ENCODE assay signal across 11 mouse cellular contexts in the genomic region with DNA sequence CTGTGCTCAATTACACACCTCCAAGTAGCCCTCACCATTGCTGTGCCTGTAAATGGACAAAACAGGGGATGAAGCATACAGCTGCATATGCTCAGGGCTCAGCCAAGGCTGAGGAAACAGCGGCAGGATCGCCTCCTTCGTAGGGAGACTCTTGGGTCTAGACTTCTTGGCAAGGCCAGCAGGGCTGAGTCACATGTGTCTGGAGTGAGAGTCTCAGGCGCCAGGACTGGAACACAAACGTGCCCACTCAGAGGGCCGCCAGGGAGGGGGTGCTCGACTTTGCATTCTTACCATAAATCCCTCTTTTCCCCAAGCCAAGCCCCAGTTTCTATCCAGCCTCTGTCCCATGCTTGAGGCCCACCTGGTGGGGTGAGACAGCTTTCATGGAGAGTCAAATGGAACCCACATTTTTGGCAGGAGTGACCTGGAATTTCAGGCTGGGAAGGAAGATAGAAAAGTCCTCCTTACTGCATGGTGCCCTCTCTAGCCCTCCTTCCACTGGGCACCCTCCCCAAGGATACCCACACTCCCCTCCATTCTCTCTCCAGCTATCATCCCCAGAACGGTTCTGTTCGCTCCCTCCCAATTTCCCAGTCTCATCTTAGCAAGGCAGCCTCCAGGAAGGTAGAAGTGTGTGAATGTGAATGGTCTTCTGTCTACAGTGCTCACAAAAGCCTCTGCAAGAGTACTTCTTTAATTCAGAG. TPM values are rescaled to one million over a fixed set of nuclear protein-coding genes. Genes with fewer than 3 reads are reported as not detected.
DNase-seq lines count a peak whose midpoint lies in the region; ATAC-seq lines count a peak whose summit lies in the region.
"Had no signal": no experiment of that assay in that cellular context is flagged by ENCODE, and none has a peak within 500 bp of the region (broad histone marks: within the 10 kb centered on the region; RNA-seq: fewer than 3 reads in every experiment).

No protein-coding gene starts in this region.

- H3K9me3 ChIP-seq in hindbrain, embryonic 16.5 days (ENCODE audit: control insufficient read depth, low read length), result no peaks in the 10 kb centered on the region
- no peaks in the 10 kb centered on the region for H3K9me3 ChIP-seq in hindbrain, embryonic 14.5 days (ENCODE audit: control insufficient read depth, low read length)
- H3K9me3 ChIP-seq in embryonic facial prominence, embryonic 15.5 days (replicated peaks), result no peaks in the 10 kb centered on the region

- peak; percentile 61 for ATAC-seq in hindbrain, embryonic 16.5 days
- no peak for ATAC-seq in hindbrain, embryonic 14.5 days (ENCODE audit: low FRiP score)
- ATAC-seq in embryonic facial prominence, embryonic 15.5 days (ENCODE audit: insufficient number of reproducible peaks, low FRiP score, low TSS enrichment, low read depth), result peak; percentile 86

- H3K4me3 ChIP-seq in hindbrain, embryonic 16.5 days (ENCODE audit: low read length), result no peak overlapping the region
- no peak overlapping the region for H3K4me3 ChIP-seq in hindbrain, embryonic 14.5 days (replicated peaks; ENCODE audit: low read length)
- H3K4me3 ChIP-seq in embryonic facial prominence, embryonic 15.5 days (replicated peaks), result no peak overlapping the region

- no peak overlapping the region for H3K4me2 ChIP-seq in hindbrain, embryonic 16.5 days (ENCODE audit: low read length)
- no peak overlapping the region for H3K4me2 ChIP-seq in hindbrain, embryonic 14.5 days (replicated peaks)
- peak overlapping the region; percentile 4; the same call in 1 of the 2 replicates for H3K4me2 ChIP-seq in embryonic facial prominence, embryonic 15.5 days (replicated peaks)

- intact Hi-C loops in left cerebral cortex, postnatal 4 days (cut with DNase I), result no loop called here

- no peaks in the 10 kb centered on the region for H3K27me3 ChIP-seq in hindbrain, embryonic 16.5 days (replicated peaks; ENCODE audit: control insufficient read depth, insufficient read depth, low read length)
- no peaks in the 10 kb centered on the region for H3K27me3 ChIP-seq in hindbrain, embryonic 14.5 days (ENCODE audit: control insufficient read depth, insufficient read depth, low read length)
- no peaks in the 10 kb centered on the region for H3K27me3 ChIP-seq in embryonic facial prominence, embryonic 15.5 days

- WGBS in hindbrain, embryonic 16.5 days, result 63% methylated on average over 9 of the region's 9 CpGs
- WGBS in hindbrain, embryonic 14.5 days, result 66% methylated on average over 9 of the region's 9 CpGs
- 35% methylated on average over 9 of the region's 9 CpGs for WGBS in embryonic facial prominence, embryonic 15.5 days

- H3K27ac ChIP-seq in hindbrain, embryonic 16.5 days (ENCODE audit: low read depth, low read length), result no peak overlapping the region
- no peak overlapping the region for H3K27ac ChIP-seq in hindbrain, embryonic 14.5 days
- peak overlapping the region; percentile 92 for H3K27ac ChIP-seq in embryonic facial prominence, embryonic 15.5 days (replicated peaks)

- H3K4me1 ChIP-seq in hindbrain, embryonic 16.5 days (ENCODE audit: control insufficient read depth, insufficient read depth, low read depth, low read length), result no peaks in the 10 kb centered on the region
- H3K4me1 ChIP-seq in hindbrain, embryonic 14.5 days (replicated peaks; ENCODE audit: control insufficient read depth, insufficient read depth, low read length), result no peaks in the 10 kb centered on the region
- peaks cover 25% of the 10 kb centered on the region for H3K4me1 ChIP-seq in embryonic facial prominence, embryonic 15.5 days

- DNase-seq in hindbrain, embryonic 14.5 days (ENCODE audit: low spot score), result no peak
- peak; percentile 26 for DNase-seq in MN1 (ENCODE audit: low spot score)
- DNase-seq in left cerebral cortex, postnatal 4 days, result peak; percentile 34
- DNase-seq in thymus, postnatal 0 days (ENCODE audit: low spot score), result no peak
- no peak for DNase-seq in layer of hippocampus, postnatal 10 days (ENCODE audit: low spot score in 2 of 2)
- DNase-seq in embryo, embryonic 9.5 days (ENCODE audit: extremely low spot score), result no peak
- DNase-seq: right cerebral cortex, postnatal 25 days had no signal

- H3K9ac ChIP-seq in hindbrain, embryonic 16.5 days (ENCODE audit: low read depth, low read length), result no peak overlapping the region
- no peak overlapping the region for H3K9ac ChIP-seq in hindbrain, embryonic 14.5 days
- no peak overlapping the region for H3K9ac ChIP-seq in embryonic facial prominence, embryonic 15.5 days

- H3K36me3 ChIP-seq in hindbrain, embryonic 16.5 days (ENCODE audit: control insufficient read depth, insufficient read depth, low read length), result no peaks in the 10 kb centered on the region
- H3K36me3 ChIP-seq in hindbrain, embryonic 14.5 days (replicated peaks; ENCODE audit: control insufficient read depth, insufficient read depth), result no peaks in the 10 kb centered on the region
- no peaks in the 10 kb centered on the region for H3K36me3 ChIP-seq in embryonic facial prominence, embryonic 15.5 days

RNA-seq across cellular contexts. Expression of gene Haus7, which starts 6.8 kb away (rescaled TPM):
- polyA plus RNA-seq in hindbrain, embryonic 16.5 days (2015; fragmentation: Nextera tagmentation; extraction: Ambion mirVana), result 68.4 and 70.7 TPM in 2 replicates
- 59.8 and 66.9 TPM in 2 replicates for polyA plus RNA-seq in hindbrain, embryonic 14.5 days (2014; fragmentation: Nextera tagmentation; extraction: Ambion mirVana)
- polyA plus RNA-seq in embryonic facial prominence, embryonic 15.5 days (2015; fragmentation: Nextera tagmentation; extraction: Ambion mirVana), result 56.5 and 58.7 TPM in 2 replicates
- 10 to 100 TPM; 27.8 to 28.0 TPM for total RNA-seq in left cerebral cortex, postnatal 4 days (2021)
- polyA plus RNA-seq in thymus, postnatal 0 days (2015; fragmentation: Nextera tagmentation; extraction: Ambion mirVana), result 44.7 and 46.3 TPM in 2 replicates
- 10 to 100 TPM; 18.4 to 19.7 TPM for total RNA-seq in layer of hippocampus, postnatal 10 days (2021)

RNA-seq across cellular contexts. Expression of gene Bgn, which starts 17.8 kb away (rescaled TPM):
- polyA plus RNA-seq in hindbrain, embryonic 16.5 days (2015; fragmentation: Nextera tagmentation; extraction: Ambion mirVana), result 23.2 and 40.9 TPM in 2 replicates
- 35.0 and 40.7 TPM in 2 replicates for polyA plus RNA-seq in hindbrain, embryonic 14.5 days (2014; fragmentation: Nextera tagmentation; extraction: Ambion mirVana)
- polyA plus RNA-seq in embryonic facial prominence, embryonic 15.5 days (2015; fragmentation: Nextera tagmentation; extraction: Ambion mirVana), result 302 and 313 TPM in 2 replicates
- 10 to 100 TPM; 49.5 to 51.5 TPM for total RNA-seq in left cerebral cortex, postnatal 4 days (2021)
- polyA plus RNA-seq in thymus, postnatal 0 days (2015; fragmentation: Nextera tagmentation; extraction: Ambion mirVana), result 9.5 and 12.5 TPM in 2 replicates
- 10 to 100 TPM; 48.6 to 48.8 TPM for total RNA-seq in layer of hippocampus, postnatal 10 days (2021)
- total RNA-seq: MEL had no signal

RNA-seq across cellular contexts. Expression of gene Trex2, which starts 30.5 kb away (rescaled TPM):
- not detected in 2 replicates for polyA plus RNA-seq in hindbrain, embryonic 16.5 days (2015; fragmentation: Nextera tagmentation; extraction: Ambion mirVana)
- polyA plus RNA-seq in hindbrain, embryonic 14.5 days (2014; fragmentation: Nextera tagmentation; extraction: Ambion mirVana), result not detected in 2 replicates
- polyA plus RNA-seq in embryonic facial prominence, embryonic 15.5 days (2015; fragmentation: Nextera tagmentation; extraction: Ambion mirVana), result 12.3 and 13.0 TPM in 2 replicates
- total RNA-seq in left cerebral cortex, postnatal 4 days (2021), result not detected
- polyA plus RNA-seq in thymus, postnatal 0 days (2015; fragmentation: Nextera tagmentation; extraction: Ambion mirVana), result 0.50 and 0.77 TPM in 2 replicates
- not detected for total RNA-seq in layer of hippocampus, postnatal 10 days (2021)
- total RNA-seq: liver, adult 2 months; MEL had no signal
- polyA plus RNA-seq: liver, adult 2 months had no signal

RNA-seq across cellular contexts. Expression of gene Atp2b3, which starts 37.3 kb away (rescaled TPM):
- polyA plus RNA-seq in hindbrain, embryonic 16.5 days (2015; fragmentation: Nextera tagmentation; extraction: Ambion mirVana), result 8.9 and 9.1 TPM in 2 replicates
- 8.4 and 9.5 TPM in 2 replicates for polyA plus RNA-seq in hindbrain, embryonic 14.5 days (2014; fragmentation: Nextera tagmentation; extraction: Ambion mirVana)
- 0.41 and 0.43 TPM in 2 replicates for polyA plus RNA-seq in embryonic facial prominence, embryonic 15.5 days (2015; fragmentation: Nextera tagmentation; extraction: Ambion mirVana)
- total RNA-seq in left cerebral cortex, postnatal 4 days (2021), result 10 to 100 TPM; 31.9 to 39.1 TPM
- 0.03 TPM in 1 of 2 replicates, not detected in the other for polyA plus RNA-seq in thymus, postnatal 0 days (2015; fragmentation: Nextera tagmentation; extraction: Ambion mirVana)
- 10 to 100 TPM; 90.9 to 95.2 TPM for total RNA-seq in layer of hippocampus, postnatal 10 days (2021)
- total RNA-seq: liver, adult 2 months; MEL had no signal
- polyA plus RNA-seq: liver, adult 2 months had no signal

RNA-seq across cellular contexts. Expression of gene Zfp92, which starts 54.7 kb away (rescaled TPM):
- 1.7 and 1.9 TPM in 2 replicates for polyA plus RNA-seq in hindbrain, embryonic 16.5 days (2015; fragmentation: Nextera tagmentation; extraction: Ambion mirVana)
- 1.1 and 1.5 TPM in 2 replicates for polyA plus RNA-seq in hindbrain, embryonic 14.5 days (2014; fragmentation: Nextera tagmentation; extraction: Ambion mirVana)
- polyA plus RNA-seq in embryonic facial prominence, embryonic 15.5 days (2015; fragmentation: Nextera tagmentation; extraction: Ambion mirVana), result 0.33 and 0.34 TPM in 2 replicates
- 1 to 10 TPM; 2.7 to 3.7 TPM for total RNA-seq in left cerebral cortex, postnatal 4 days (2021)
- not detected in 2 replicates for polyA plus RNA-seq in thymus, postnatal 0 days (2015; fragmentation: Nextera tagmentation; extraction: Ambion mirVana)
- 1 to 10 TPM; 3.2 to 4.9 TPM for total RNA-seq in layer of hippocampus, postnatal 10 days (2021)
- total RNA-seq: liver, adult 2 months; MEL had no signal
- polyA plus RNA-seq: liver, adult 2 months had no signal

Comparison
In these comparisons a context has a peak if more than half of its experiments do, and no peak if none do; other contexts are left out.
1. DNase-seq: peak in MN1 (single experiment) and left cerebral cortex, postnatal 4 days (single experiment); none in hindbrain, embryonic 14.5 days (single experiment), thymus, postnatal 0 days (single experiment), layer of hippocampus, postnatal 10 days (0 of 2) and embryo, embryonic 9.5 days (single experiment).